Comparison of ENCODE assay signal across 8 mouse cellular contexts in the genomic region with DNA sequence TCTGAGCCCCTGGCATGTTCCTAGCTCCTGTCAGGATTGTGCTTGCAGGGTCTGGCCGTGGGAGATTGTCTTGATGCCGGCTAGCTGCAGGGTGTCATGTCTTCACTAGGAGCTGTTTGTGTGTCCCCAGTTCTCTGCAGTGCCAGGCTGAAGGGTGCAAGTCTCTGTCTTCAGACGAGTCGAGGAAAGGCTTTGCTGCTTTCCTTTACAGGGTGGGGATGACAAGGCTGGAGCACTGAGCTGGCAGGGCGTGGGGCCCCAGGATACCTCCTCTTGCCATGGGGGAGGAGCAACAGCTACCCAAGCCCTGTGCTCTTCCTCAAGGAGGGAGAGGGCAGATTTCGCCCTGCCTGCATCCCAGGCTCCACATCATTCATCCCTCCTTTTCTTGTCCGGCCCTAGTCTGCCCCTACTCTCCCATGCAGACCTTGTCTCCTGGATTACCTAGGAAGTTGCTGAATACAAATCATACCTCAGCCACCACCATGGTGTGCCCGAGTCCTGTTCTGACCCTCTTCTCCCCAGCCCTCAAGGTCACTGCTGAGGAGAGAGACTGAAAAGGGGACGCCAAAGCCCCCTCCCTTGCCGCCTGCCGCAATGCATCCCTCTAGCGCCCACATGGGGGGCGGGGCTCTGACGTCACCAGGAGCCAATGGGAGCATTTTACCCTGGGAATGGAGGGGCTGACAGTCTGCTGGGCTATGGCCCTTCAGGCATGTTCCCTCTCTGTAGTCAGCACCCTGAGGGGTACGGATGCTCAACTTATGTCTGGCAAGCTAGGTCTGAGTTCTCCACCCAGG. TPM values are rescaled to one million over a fixed set of nuclear protein-coding genes. Genes with fewer than 3 reads are reported as not detected.
A peak's percentile ranks its signal among the peaks of the same experiment; 100 is the strongest.
DNase-seq lines count a peak whose midpoint lies in the region; ATAC-seq and TF ChIP-seq lines count a peak whose summit lies in the region.

No protein-coding gene starts in this region.

- no peak for TF ChIP-seq CTCF in layer of hippocampus, adult 2 months (conservative IDR thresholded peaks at IDR 0.05)

- no peaks in the 10 kb centered on the region for H3K36me3 ChIP-seq in lung, embryonic 16.5 days (ENCODE audit: control insufficient read depth, insufficient read depth, low read length)

- peak overlapping the region; percentile 65 for H3K4me3 ChIP-seq in layer of hippocampus, adult 2 months
- H3K4me3 ChIP-seq in lung, embryonic 16.5 days (ENCODE audit: low read length) = peak overlapping the region; percentile 51

- peak overlapping the region; percentile 96 for H3K27ac ChIP-seq in layer of hippocampus, adult 2 months
- no peak overlapping the region for H3K27ac ChIP-seq in lung, embryonic 16.5 days (ENCODE audit: low read length)

- ATAC-seq in lung, embryonic 16.5 days (ENCODE audit: low read depth) = no peak

- peaks cover 11% of the 10 kb centered on the region for H3K4me1 ChIP-seq in lung, embryonic 16.5 days (replicated peaks; ENCODE audit: control insufficient read depth, insufficient read depth, low read length)

- no peaks in the 10 kb centered on the region for H3K9me3 ChIP-seq in lung, embryonic 16.5 days (ENCODE audit: control insufficient read depth, low read length)

- peak; percentile 61 for DNase-seq in kidney, postnatal 10 days
- no peak for DNase-seq in kidney, adult 18-20 months
- DNase-seq in cerebellum, postnatal 10 days = peak; percentile 97
- DNase-seq in frontal cortex, postnatal 36 days (ENCODE audit: low spot score in 2 of 2) = peak; percentile 80 to 88
- peak; percentile 88 to 90 for DNase-seq in layer of hippocampus, adult 2 months (ENCODE audit: low spot score in 2 of 2)
- DNase-seq in right cerebral cortex, postnatal 10 days (ENCODE audit: low spot score in 2 of 2) = peak; percentile 94
- DNase-seq in adrenal gland, postnatal 4 days (ENCODE audit: low spot score in 2 of 2) = no peak

- 0 out of 2 replicates have a peak, but pooled peaks cover 2% of the 10 kb centered on the region for H3K27me3 ChIP-seq in lung, embryonic 16.5 days (ENCODE audit: control insufficient read depth, insufficient read depth, low read depth, low read length)

- peak overlapping the region; percentile 74 for H3K4me2 ChIP-seq in lung, embryonic 16.5 days (ENCODE audit: low read depth, low read length)

- peak overlapping the region; percentile 52 for H3K9ac ChIP-seq in lung, embryonic 16.5 days (ENCODE audit: low read length)

- WGBS in lung, embryonic 16.5 days = 3% methylated on average over 15 of the region's 15 CpGs

RNA-seq across cellular contexts. Expression of gene Setd6, which starts 12.0 kb away (rescaled TPM):
- 10 to 100 TPM; 16.4 to 21.9 TPM for total RNA-seq in layer of hippocampus, adult 2 months (2021)
- polyA plus RNA-seq in lung, embryonic 16.5 days (2015; fragmentation: Nextera tagmentation; extraction: Ambion mirVana) = 14.3 and 15.9 TPM in 2 replicates
- total RNA-seq in adrenal gland, postnatal 4 days (2021) = 10 to 100 TPM; 26.0 to 28.7 TPM

RNA-seq across cellular contexts. Expression of gene Ndrg4, which starts 26.9 kb away (rescaled TPM):
- total RNA-seq in layer of hippocampus, adult 2 months (2021) = 1,000 to 10,000 TPM; 1,421 to 1,432 TPM
- polyA plus RNA-seq in lung, embryonic 16.5 days (2015; fragmentation: Nextera tagmentation; extraction: Ambion mirVana) = 19.8 and 21.1 TPM in 2 replicates
- 10 to 100 TPM; 31.5 to 43.8 TPM for total RNA-seq in adrenal gland, postnatal 4 days (2021)

Comparison
In these comparisons a context has a peak if more than half of its experiments do, and no peak if none do; other contexts are left out.
1. DNase-seq: peak in kidney, postnatal 10 days (single experiment), cerebellum, postnatal 10 days (2 of 2), frontal cortex, postnatal 36 days (2 of 2), layer of hippocampus, adult 2 months (2 of 2) and right cerebral cortex, postnatal 10 days (2 of 2); none in kidney, adult 18-20 months (single experiment) and adrenal gland, postnatal 4 days (0 of 2).
2. RNA of gene Ndrg4, which starts 26.9 kb away (total RNA-seq): 1,421 to 1,432 TPM in layer of hippocampus, adult 2 months; 31.5 to 43.8 TPM in adrenal gland, postnatal 4 days; every median in the first group is over 10 times any median in the second.